Mouse (Mus musculus) kidney, embryonic 14.5 days (tissue): Measurements from ENCODE around the gene Acot1. TPM values are rescaled to one million over a fixed set of nuclear protein-coding genes. Genes with fewer than 3 reads are reported as not detected.

ENCODE experiments used
- ATAC-seq: fragments of 200-750 bp; cut with Nextera tagmentation; 2 replicates; pipeline ENCODE4 v1.8.0; 2017; ENCODE audit warnings: moderate number of reproducible peaks, mild to moderate bottlenecking, moderate TSS enrichment, moderate library complexity; ENCODE audit not compliant: low FRiP score, low TSS enrichment
- H3K27ac ChIP-seq: fragments of 300-500 bp; sonication (generic); 2 replicates; pipeline ENCODE4 v1.5.1; 2014; ENCODE audit warnings: low read depth, mild to moderate bottlenecking, low read length, moderate library complexity, mixed read lengths
- H3K27me3 ChIP-seq: fragments of 300-500 bp; sonication (generic); 2 replicates; pipeline ENCODE4 v1.6.1; 2014; ENCODE audit warnings: mild to moderate bottlenecking, low read length; ENCODE audit not compliant: control insufficient read depth, insufficient read depth
- H3K36me3 ChIP-seq: fragments of 300-500 bp; sonication (generic); 2 replicates; pipeline ENCODE4 v1.6.1; 2014; ENCODE audit warnings: low read length, mixed read lengths; ENCODE audit not compliant: control insufficient read depth, insufficient read depth
- H3K4me1 ChIP-seq: fragments of 300-500 bp; sonication (generic); 2 replicates; pipeline ENCODE4 v1.6.1; 2014; ENCODE audit warnings: low read length, mixed read lengths; ENCODE audit not compliant: control insufficient read depth, insufficient read depth
- H3K4me2 ChIP-seq: fragments of 300-500 bp; sonication (generic); replicated peaks from 2 replicates; pipeline ENCODE4 v1.6.1; 2014; ENCODE audit warnings: low read depth, mild to moderate bottlenecking, low read length
- H3K4me3 ChIP-seq: fragments of 300-500 bp; sonication (generic); 2 replicates; pipeline ENCODE4 v1.5.1; 2014; ENCODE audit warnings: mild to moderate bottlenecking, low read length
- H3K9ac ChIP-seq: fragments of 300-500 bp; sonication (generic); 2 replicates; pipeline ENCODE4 v1.6.1; 2014; ENCODE audit warnings: low read depth, mild to moderate bottlenecking, low read length, moderate library complexity
- H3K9me3 ChIP-seq: fragments of 300-500 bp; sonication (generic); 2 replicates; pipeline ENCODE4 v1.6.1; 2016; ENCODE audit warnings: low read length; ENCODE audit not compliant: control insufficient read depth
- WGBS: fragments of 180-500 bp; shearing (Covaris S2); extraction: QIAGEN DNeasy Blood & Tissue Kit; methylation state at CpG from one replicate; pipeline ENCODE4 v1.1.7; 2014; 5-methylcytosine and 5-hydroxymethylcytosine counted together
- polyA plus RNA-seq: library from polyadenylated mRNA; unstranded; fragments of >200 nt; fragmentation: Nextera tagmentation; extraction: Ambion mirVana; gene quantifications from 2 replicates; pipeline ENCODE4 v1.2.1, GENCODE M21; 2014

Acot1 gene
- polyA plus RNA-seq, 1 experiment from 2014 or later: 55.2 TPM

- no peak overlapping the region for H3K4me3 ChIP-seq
- H3K27me3 ChIP-seq: peaks cover 3% of the 10 kb centered on the region; the same call in 1 of the 2 replicates
- H3K27ac ChIP-seq: no peak overlapping the region
- H3K4me1 ChIP-seq: no peaks in the 10 kb centered on the region
- no peak overlapping the region for H3K9ac ChIP-seq
- H3K9me3 ChIP-seq: no peaks in the 10 kb centered on the region
- H3K36me3 ChIP-seq: no peaks in the 10 kb centered on the region
- no peak for ATAC-seq
- 88% methylated on average over 2 of the region's 2 CpGs for WGBS
- no peak overlapping the region for H3K4me2 ChIP-seq
Observed at GRCm38 (mm10) chr12:84063833-84064232, 54.5 kb downstream of the Acot1 start.

GRCm38 (mm10) chr12:84064621-84065020 is 55.3 kb downstream of the Acot1 start:
- peaks cover 9% of the 10 kb centered on the region; the same call in 1 of the 2 replicates for H3K27me3 ChIP-seq
- no peak overlapping the region for H3K4me3 ChIP-seq
- no peak overlapping the region for H3K4me2 ChIP-seq
- no peaks in the 10 kb centered on the region for H3K9me3 ChIP-seq
- no peak overlapping the region for H3K9ac ChIP-seq
- no peaks in the 10 kb centered on the region for H3K4me1 ChIP-seq
- ATAC-seq: no peak
- WGBS: 78% methylated on average over 8 of the region's 8 CpGs
- H3K27ac ChIP-seq: no peak overlapping the region
- no peaks in the 10 kb centered on the region for H3K36me3 ChIP-seq

- Histone ChIP-seq H3K27ac (no peak overlapping the region), H3K36me3 (no peaks in the 10 kb centered on the region), H3K9me3 (no peaks in the 10 kb centered on the region), H3K4me2 (no peak overlapping the region), H3K27me3 (peaks cover 9% of the 10 kb centered on the region; the same call in 1 of the 2 replicates), H3K4me1 (no peaks in the 10 kb centered on the region), H3K9ac (no peak overlapping the region), H3K4me3 (no peak overlapping the region)
- WGBS: 85% methylated on average over 4 of the region's 4 CpGs
- no peak for ATAC-seq
Observed at GRCm38 (mm10) chr12:84067752-84068151, 58.5 kb downstream of the Acot1 start.

Other genes with a start within 250 kb of the Acot1 start
- 0.31 and 0.53 TPM in 2 replicates for gene Papln, start 245.9 kb upstream of the Acot1 start, polyA plus RNA-seq
- gene Numb, start 87.6 kb upstream of the Acot1 start, polyA plus RNA-seq: 26.4 and 34.1 TPM in 2 replicates
- 14.1 and 16.2 TPM in 2 replicates for gene Riox1, start 58.9 kb upstream of the Acot1 start, polyA plus RNA-seq
- gene Heatr4, start 24.6 kb upstream of the Acot1 start, polyA plus RNA-seq: not detected in 2 replicates
- 32.7 and 37.5 TPM in 2 replicates for gene Acot2, start 21.6 kb upstream of the Acot1 start, polyA plus RNA-seq
- 1.3 and 3.4 TPM in 2 replicates for gene Acot4, start 28.9 kb downstream of the Acot1 start, polyA plus RNA-seq
- gene Gm49366, start 29.4 kb downstream of the Acot1 start, polyA plus RNA-seq: not detected in 2 replicates
- 0.55 and 0.79 TPM in 2 replicates for gene Acot3, start 42.7 kb downstream of the Acot1 start, polyA plus RNA-seq
- gene Acot5, start 59.8 kb downstream of the Acot1 start, polyA plus RNA-seq: not detected in 2 replicates
- 1.7 and 2.0 TPM in 2 replicates for gene Acot6, start 91.2 kb downstream of the Acot1 start, polyA plus RNA-seq
- gene Dnal1, start 104.9 kb downstream of the Acot1 start, polyA plus RNA-seq: 5.1 and 5.5 TPM in 2 replicates
- 0.24 and 0.51 TPM in 2 replicates for gene Pnma1, start 139.0 kb downstream of the Acot1 start, polyA plus RNA-seq
- 5.8 and 9.3 TPM in 2 replicates for gene Elmsan1, start 209.4 kb downstream of the Acot1 start, polyA plus RNA-seq